Mouse (Mus musculus): ENCODE results near the gene Ctc1. TPM values are rescaled to one million over a fixed set of nuclear protein-coding genes. Genes with fewer than 3 reads are reported as not detected.
A peak's percentile ranks its signal among the peaks of the same experiment; 100 is the strongest.

Ctc1 gene
- total and polyA plus RNA-seq, 2 experiments from 2014 or later, result 42.8 to 84.8 TPM

DNA sequence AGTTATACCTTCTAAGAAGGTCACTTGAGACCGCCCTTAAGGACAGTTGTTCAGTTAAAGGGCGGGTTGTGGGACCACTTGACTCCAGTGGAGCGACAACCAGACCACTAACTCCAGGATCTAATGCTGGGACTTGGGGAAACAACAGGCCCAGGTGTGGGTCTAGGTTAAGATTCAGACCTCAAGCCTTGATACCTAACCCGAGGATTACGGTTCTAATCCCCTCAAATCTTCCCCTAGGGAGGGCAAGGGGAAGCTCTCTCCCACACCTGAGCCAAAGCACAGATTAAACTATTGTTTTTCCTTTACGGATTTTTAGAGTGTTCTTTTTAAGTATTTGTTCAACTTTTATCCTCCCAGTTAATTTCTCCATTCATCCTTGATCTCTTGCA is 41.7 kb upstream of the Ctc1 start:
- DNase-seq (ENCODE audit: low spot score) (no peak), ATAC-seq (peak; percentile 10; the same call in 1 of the 2 replicates)
- H3K4me3 ChIP-seq (ENCODE audit: low read length), result peak overlapping the region; percentile 42
- no peak for TF ChIP-seq CTCF (IDR thresholded peaks at IDR 0.05; ENCODE audit: low read depth)
- H3K27me3 ChIP-seq (ENCODE audit: insufficient read depth, low read length), result no peaks in the 10 kb centered on the region
- no peak overlapping the region; the same call in 1 of the 2 replicates for H3K9ac ChIP-seq (replicated peaks; ENCODE audit: low read length)
- H3K4me2 ChIP-seq (ENCODE audit: low read depth, low read length), result peak overlapping the region; percentile 69
- H3K9me3 ChIP-seq (ENCODE audit: low read length), result no peaks in the 10 kb centered on the region
- 23% methylated on average over 6 of the region's 6 CpGs for WGBS
- no peaks in the 10 kb centered on the region for H3K36me3 ChIP-seq (ENCODE audit: insufficient read depth, low read length)
- H3K4me1 ChIP-seq (ENCODE audit: insufficient read depth, low read length), result no peaks in the 10 kb centered on the region
- no peak overlapping the region for H3K27ac ChIP-seq

DNA sequence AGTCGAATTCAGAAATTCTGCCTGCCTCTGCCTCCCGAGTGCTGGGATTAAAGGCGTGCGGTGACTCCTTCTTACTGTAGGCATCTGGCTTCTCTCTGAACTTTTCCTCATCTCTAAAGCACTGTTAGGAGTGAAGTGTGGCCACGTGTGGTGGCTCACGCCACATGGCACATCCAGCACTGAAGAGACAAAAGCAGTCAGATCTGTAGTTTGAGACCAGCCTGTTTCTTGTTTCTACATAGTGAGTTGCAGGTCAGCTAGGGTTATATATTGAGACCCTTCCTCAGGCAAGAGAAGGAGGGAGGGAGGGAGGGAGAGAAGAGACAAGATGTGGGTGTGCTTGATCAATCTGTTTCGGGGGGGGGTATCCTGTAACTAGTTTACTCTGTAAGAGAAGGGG is 40.6 kb upstream of the Ctc1 start, which contains the start of gene Rangrf:
TSS of gene Rangrf (minus strand) at position 101 of the 400 bp plus-strand sequence.
- Histone ChIP-seq H3K9ac (replicated peaks; ENCODE audit: low read length) (no peak within 1 kb of the TSS; the same call in 1 of the 2 replicates), H3K27ac (no peak within 1 kb of the TSS), H3K36me3 (ENCODE audit: insufficient read depth, low read length) (no peaks in the 10 kb centered on the region), H3K4me3 (ENCODE audit: low read length) (peak within 1 kb of the TSS; percentile 42), H3K27me3 (ENCODE audit: insufficient read depth, low read length) (no peaks in the 10 kb centered on the region), H3K9me3 (ENCODE audit: low read length) (no peaks in the 10 kb centered on the region), H3K4me1 (ENCODE audit: insufficient read depth, low read length) (no peaks in the 10 kb centered on the region), H3K4me2 (ENCODE audit: low read depth, low read length) (peak within 1 kb of the TSS; percentile 69)
- 83% methylated on average over 7 of the region's 7 CpGs for WGBS
- ATAC-seq, result no peak
- TF ChIP-seq CTCF (IDR thresholded peaks at IDR 0.05; ENCODE audit: low read depth), result no peak
- no peak for DNase-seq (ENCODE audit: low spot score)

DNA sequence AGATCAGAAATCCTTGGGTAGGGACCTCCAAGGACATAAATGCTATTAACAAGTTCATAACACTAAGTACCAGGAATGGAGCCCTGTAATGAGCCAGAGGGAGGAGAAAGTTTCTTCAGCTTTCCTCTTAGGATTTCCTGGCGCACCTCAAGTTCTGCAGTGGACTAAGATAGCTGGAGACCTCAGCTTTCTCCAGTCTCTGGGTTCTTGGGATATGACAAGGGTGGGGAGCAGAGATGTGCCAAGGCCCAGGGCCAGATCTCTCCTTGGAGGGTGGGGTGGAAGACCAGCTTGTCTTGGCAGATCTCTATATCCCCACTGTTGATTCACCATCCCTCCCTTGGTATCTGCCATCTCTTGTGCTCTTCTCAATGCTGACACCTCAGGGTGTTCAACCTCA is 40.1 kb upstream of the Ctc1 start:
- Histone ChIP-seq H3K27ac (no peak overlapping the region), H3K4me3 (ENCODE audit: low read length) (no peak overlapping the region), H3K36me3 (ENCODE audit: insufficient read depth, low read length) (no peaks in the 10 kb centered on the region), H3K9me3 (ENCODE audit: low read length) (no peaks in the 10 kb centered on the region), H3K27me3 (ENCODE audit: insufficient read depth, low read length) (no peaks in the 10 kb centered on the region), H3K4me1 (ENCODE audit: insufficient read depth, low read length) (no peaks in the 10 kb centered on the region), H3K9ac (replicated peaks; ENCODE audit: low read length) (no peak overlapping the region), H3K4me2 (ENCODE audit: low read depth, low read length) (no peak overlapping the region)
- ATAC-seq (no peak), DNase-seq (ENCODE audit: low spot score) (no peak)
- no peak for TF ChIP-seq CTCF (IDR thresholded peaks at IDR 0.05; ENCODE audit: low read depth)
- 85% methylated on average over 1 of the region's 1 CpGs for WGBS

GRCm38 (mm10) chr11:68979320-68979733 is 36.4 kb upstream of the Ctc1 start:
- no peak for ATAC-seq
- Histone ChIP-seq H3K9ac (replicated peaks; ENCODE audit: low read length) (no peak overlapping the region), H3K36me3 (ENCODE audit: insufficient read depth, low read length) (no peaks in the 10 kb centered on the region), H3K4me2 (ENCODE audit: low read depth, low read length) (no peak overlapping the region), H3K27me3 (ENCODE audit: insufficient read depth, low read length) (no peaks in the 10 kb centered on the region), H3K4me3 (ENCODE audit: low read length) (no peak overlapping the region), H3K4me1 (ENCODE audit: insufficient read depth, low read length) (no peaks in the 10 kb centered on the region), H3K9me3 (ENCODE audit: low read length) (no peaks in the 10 kb centered on the region), H3K27ac (no peak overlapping the region)
- TF ChIP-seq CTCF (IDR thresholded peaks at IDR 0.05; ENCODE audit: low read depth), result no peak
- no peak for DNase-seq (ENCODE audit: low spot score)
- 63% methylated on average over 5 of the region's 5 CpGs for WGBS

DNA sequence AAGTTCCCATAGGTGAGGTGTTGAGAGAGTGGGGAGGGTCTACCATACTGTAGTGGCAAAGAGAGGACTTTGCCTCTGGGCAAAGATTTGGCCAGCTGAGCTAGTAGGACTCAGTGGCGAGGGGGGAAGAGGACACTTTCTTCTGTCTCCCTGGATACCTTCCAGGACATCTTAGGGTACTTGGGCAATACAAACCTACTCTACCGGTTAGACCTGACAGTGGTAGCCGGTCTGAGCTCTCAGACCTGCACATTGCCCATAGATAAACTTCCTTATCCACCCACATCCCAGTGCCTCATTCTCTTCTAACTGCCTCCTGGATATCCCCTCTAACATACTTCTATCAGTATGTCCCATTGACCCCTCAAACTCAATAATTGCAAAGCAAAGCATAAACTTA is 34.8 kb upstream of the Ctc1 start:
- Histone ChIP-seq H3K27ac (no peak overlapping the region), H3K27me3 (ENCODE audit: insufficient read depth, low read length) (no peaks in the 10 kb centered on the region), H3K36me3 (ENCODE audit: insufficient read depth, low read length) (no peaks in the 10 kb centered on the region), H3K9me3 (ENCODE audit: low read length) (no peaks in the 10 kb centered on the region), H3K9ac (replicated peaks; ENCODE audit: low read length) (no peak overlapping the region), H3K4me1 (ENCODE audit: insufficient read depth, low read length) (no peaks in the 10 kb centered on the region), H3K4me3 (ENCODE audit: low read length) (no peak overlapping the region), H3K4me2 (ENCODE audit: low read depth, low read length) (no peak overlapping the region)
- ATAC-seq (no peak), DNase-seq (ENCODE audit: low spot score) (no peak)
- no peak for TF ChIP-seq CTCF (IDR thresholded peaks at IDR 0.05; ENCODE audit: low read depth)
- 68% methylated on average over 3 of the region's 3 CpGs for WGBS

DNA sequence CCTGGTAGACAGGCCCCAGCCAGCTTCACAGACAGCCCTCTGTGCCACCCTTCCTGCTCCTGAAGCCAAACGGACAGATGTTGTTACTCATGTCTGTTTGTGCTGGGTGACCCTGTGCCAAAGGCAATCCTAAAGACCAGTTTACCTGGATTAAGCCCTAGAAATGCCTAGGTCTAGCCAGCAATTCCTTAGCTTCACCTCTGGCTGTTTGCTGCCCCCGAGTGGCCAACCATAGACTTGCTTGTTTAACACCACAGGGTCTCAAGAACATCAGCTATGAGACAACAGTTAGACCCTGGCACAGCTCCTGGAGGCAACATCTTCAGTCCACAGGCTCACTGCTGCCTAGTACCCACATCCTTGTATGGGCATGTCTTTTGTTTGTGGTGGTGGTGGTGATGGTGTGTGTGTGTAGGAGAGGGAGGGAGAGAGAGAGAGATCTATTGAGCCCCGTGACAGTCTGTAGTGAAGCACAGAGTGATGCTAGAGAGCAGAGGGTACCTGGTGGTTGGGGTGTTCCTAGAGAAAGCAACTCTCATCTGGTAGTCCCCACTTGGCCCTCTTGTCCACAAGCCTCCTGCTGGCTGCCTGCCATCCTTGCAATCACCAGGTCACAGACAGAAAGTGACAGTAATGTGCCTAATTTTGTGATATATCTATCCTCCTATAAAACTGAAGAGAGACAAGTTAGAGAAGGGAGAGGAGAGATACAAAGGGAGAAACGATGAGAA is 32.9 kb upstream of the Ctc1 start:
- Histone ChIP-seq H3K27me3 (ENCODE audit: insufficient read depth, low read length) (no peaks in the 10 kb centered on the region), H3K9ac (replicated peaks; ENCODE audit: low read length) (no peak overlapping the region), H3K27ac (no peak overlapping the region), H3K9me3 (ENCODE audit: low read length) (no peaks in the 10 kb centered on the region), H3K4me1 (ENCODE audit: insufficient read depth, low read length) (no peaks in the 10 kb centered on the region), H3K36me3 (ENCODE audit: insufficient read depth, low read length) (peaks cover 6% of the 10 kb centered on the region; the same call in 1 of the 2 replicates), H3K4me2 (ENCODE audit: low read depth, low read length) (no peak overlapping the region), H3K4me3 (ENCODE audit: low read length) (no peak overlapping the region)
- ATAC-seq (peak; percentile 76), DNase-seq (ENCODE audit: low spot score) (peak; percentile 86)
- TF ChIP-seq CTCF (IDR thresholded peaks at IDR 0.05; ENCODE audit: low read depth), result peak; percentile 92
- 33% methylated on average over 4 of the region's 4 CpGs for WGBS

DNA sequence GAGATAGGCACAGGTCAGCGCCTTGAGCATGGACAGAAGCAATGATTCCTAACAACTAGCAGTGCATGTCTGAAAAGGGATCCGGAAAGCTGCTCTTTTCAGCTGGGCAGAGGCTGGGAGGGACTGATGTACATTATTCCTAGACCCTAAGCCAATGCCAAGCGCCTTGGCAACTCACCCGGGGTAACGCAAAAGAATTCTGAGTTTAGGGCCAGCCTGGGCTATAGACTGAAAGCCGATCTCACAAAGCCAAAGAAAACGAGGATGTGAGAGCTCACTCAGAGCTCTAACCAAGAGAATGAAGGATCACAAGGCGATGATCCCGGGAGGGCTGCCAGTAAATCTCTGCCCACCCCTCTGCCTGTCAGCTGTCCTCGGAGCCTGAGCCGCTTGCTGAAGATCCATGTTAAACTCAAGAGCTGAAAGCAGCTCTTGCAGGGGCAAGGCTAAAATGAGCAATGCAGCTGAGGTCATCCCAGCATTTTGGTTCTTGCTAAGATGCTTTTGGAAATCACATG is 28.3 kb upstream of the Ctc1 start:
- 69% methylated on average over 11 of the region's 11 CpGs for WGBS
- TF ChIP-seq CTCF (IDR thresholded peaks at IDR 0.05; ENCODE audit: low read depth), result no peak
- DNase-seq (ENCODE audit: low spot score) (peak; percentile 65), ATAC-seq (peak; percentile 78)
- Histone ChIP-seq H3K4me1 (ENCODE audit: insufficient read depth, low read length) (no peaks in the 10 kb centered on the region), H3K27ac (peak overlapping the region; percentile 48; the same call in 1 of the 2 replicates), H3K9ac (replicated peaks; ENCODE audit: low read length) (no peak overlapping the region), H3K36me3 (ENCODE audit: insufficient read depth, low read length) (peaks cover 37% of the 10 kb centered on the region), H3K4me2 (ENCODE audit: low read depth, low read length) (no peak overlapping the region), H3K27me3 (ENCODE audit: insufficient read depth, low read length) (no peaks in the 10 kb centered on the region), H3K4me3 (ENCODE audit: low read length) (no peak overlapping the region), H3K9me3 (ENCODE audit: low read length) (no peaks in the 10 kb centered on the region)
